Mouse (Mus musculus): ENCODE results near the gene Tmem43. TPM values are rescaled to one million over a fixed set of nuclear protein-coding genes. Genes with fewer than 3 reads are reported as not detected.
A peak's percentile ranks its signal among the peaks of the same experiment; 100 is the strongest.
"Not testable (repeated sequence)": the region's sequence is repeated elsewhere in the genome, so short reads cannot be mapped to it uniquely, and the experiment has no call there.

Tmem43 gene
- polyA plus RNA-seq, 1 experiment from 2014 or later = 52.0 TPM

DNA sequence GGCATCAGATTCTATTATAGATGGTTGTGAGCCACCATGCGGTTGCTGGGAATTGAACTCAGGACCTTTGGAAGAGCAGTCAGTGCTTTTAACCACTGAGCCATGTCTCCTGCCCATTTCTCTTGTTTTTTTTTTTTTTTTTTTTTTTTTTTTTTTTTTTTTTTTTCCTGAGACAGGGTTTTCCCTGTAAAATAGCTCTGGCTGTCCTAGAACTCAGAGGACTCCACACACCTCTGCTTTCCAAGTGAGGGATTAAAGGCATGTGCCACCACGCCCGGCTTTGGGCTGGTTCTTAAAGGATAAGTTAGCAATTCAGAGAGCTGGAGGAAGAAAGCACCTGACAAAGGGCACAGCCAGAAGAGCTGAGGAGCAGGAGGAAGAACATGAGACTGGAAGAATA lies 2.1 kb upstream of the Tmem43 start:
- not testable (repeated sequence) for H3K4me3 ChIP-seq

GRCm38 (mm10) chr6:91472319-91472718 lies 1.2 kb upstream of the Tmem43 start:
- H3K4me1 ChIP-seq = peaks cover 20% of the 10 kb centered on the region
- no peak for ATAC-seq (replicated peaks)
- H3K9ac ChIP-seq = peak overlapping the region; percentile 67
- H3K36me3 ChIP-seq (replicated peaks) = peaks cover 4% of the 10 kb centered on the region
- 29% methylated on average over 6 of the region's 6 CpGs for WGBS
- H3K27me3 ChIP-seq (replicated peaks) = no peaks in the 10 kb centered on the region
- H3K4me3 ChIP-seq = peak overlapping the region; percentile 68
- peak overlapping the region; percentile 77; the same call in 1 of the 2 replicates for H3K27ac ChIP-seq
- H3K4me2 ChIP-seq = peak overlapping the region; percentile 59
- no peaks in the 10 kb centered on the region for H3K9me3 ChIP-seq

More for the DNA sequence above, 2.1 kb upstream of the Tmem43 start:
- not testable (repeated sequence) for H3K9ac ChIP-seq; H3K4me2 ChIP-seq; H3K27me3 ChIP-seq (replicated peaks); ATAC-seq (replicated peaks); H3K9me3 ChIP-seq; H3K36me3 ChIP-seq (replicated peaks); H3K27ac ChIP-seq
- 91% methylated on average over 3 of the region's 3 CpGs for WGBS
- H3K4me1 ChIP-seq = peaks cover 20% of the 10 kb centered on the region

DNA sequence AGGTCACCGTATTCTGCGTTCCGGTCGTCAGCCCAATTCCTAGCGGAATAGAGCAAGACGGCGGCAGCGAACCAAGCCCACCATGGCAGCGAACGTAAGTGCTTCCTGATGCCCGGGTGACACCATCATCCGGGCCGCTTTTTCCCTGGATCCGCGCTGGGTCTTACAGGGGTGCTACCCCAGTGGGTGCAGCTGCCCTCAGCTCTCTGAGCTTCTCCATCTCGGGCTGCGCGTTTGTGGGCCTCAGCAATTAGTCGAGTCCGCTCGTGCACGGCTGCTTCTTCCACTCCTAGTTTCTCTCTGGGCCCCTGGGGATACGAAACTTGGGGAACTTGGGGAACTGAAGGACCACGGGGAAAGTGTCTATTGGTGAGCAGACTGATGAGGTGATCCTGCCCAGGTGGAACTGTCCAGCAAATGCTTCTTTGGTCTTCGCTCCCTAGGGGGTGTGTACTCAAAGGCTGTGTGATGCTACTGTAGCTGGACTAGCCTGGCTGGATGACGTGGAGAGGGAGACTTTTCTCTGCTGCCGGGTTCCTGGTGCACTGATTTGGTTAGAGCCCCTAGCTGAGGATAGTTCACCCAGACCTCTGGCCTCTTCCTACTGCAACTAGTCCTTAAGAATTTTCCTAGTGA lies 420 bp downstream of the Tmem43 start:
- H3K27me3 ChIP-seq (replicated peaks) = no peaks in the 10 kb centered on the region
- peak; percentile 59 for ATAC-seq (replicated peaks)
- H3K27ac ChIP-seq = peak overlapping the region; percentile 26; the same call in 1 of the 2 replicates
- H3K4me2 ChIP-seq = peak overlapping the region; percentile 88
- H3K4me3 ChIP-seq = peak overlapping the region; percentile 68
- WGBS = 1% methylated on average over 27 of the region's 27 CpGs
- no peaks in the 10 kb centered on the region for H3K9me3 ChIP-seq
- H3K36me3 ChIP-seq (replicated peaks) = peaks cover 16% of the 10 kb centered on the region
- peak overlapping the region; percentile 71 for H3K9ac ChIP-seq
- peaks cover 20% of the 10 kb centered on the region for H3K4me1 ChIP-seq

DNA sequence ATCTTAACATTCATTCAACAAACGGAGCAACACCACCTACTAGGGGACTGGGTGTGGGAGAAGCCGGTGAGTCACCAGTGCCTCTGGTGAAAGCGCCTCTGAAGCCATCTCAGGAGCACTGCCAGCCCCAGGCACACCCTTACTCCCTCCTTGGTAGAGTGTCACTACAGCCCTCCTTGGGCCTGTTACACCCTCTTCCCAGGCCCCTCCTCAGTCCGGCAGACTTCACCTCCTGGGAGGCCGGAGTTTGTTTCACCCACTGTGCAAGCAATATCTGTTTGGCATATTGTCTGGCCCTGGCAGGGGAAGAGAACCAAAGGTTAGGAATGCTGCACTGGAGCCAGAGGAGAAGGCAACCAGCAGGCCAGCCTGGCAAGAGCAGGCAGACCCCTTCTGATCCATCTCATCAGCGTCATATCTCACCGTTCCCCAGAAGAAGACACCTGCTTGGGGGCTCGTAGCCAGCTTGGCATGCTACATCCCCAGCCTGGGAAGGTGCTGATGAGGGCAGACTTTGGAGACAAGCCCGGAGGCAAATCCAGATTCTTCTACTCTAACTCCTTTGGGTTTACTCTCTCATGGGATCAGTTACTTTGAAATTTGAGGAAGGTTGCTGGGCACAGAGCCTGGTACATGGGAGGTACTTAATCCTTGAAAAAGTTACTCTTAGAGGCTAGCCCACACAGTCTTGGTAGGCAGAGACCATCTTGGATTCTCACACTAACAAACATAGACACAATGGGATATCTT lies 1.1 kb downstream of the Tmem43 start:
- Histone ChIP-seq H3K9ac (peak overlapping the region; percentile 71), H3K36me3 (replicated peaks) (peaks cover 23% of the 10 kb centered on the region), H3K9me3 (no peaks in the 10 kb centered on the region), H3K4me3 (peak overlapping the region; percentile 68), H3K27me3 (replicated peaks) (no peaks in the 10 kb centered on the region), H3K4me2 (peak overlapping the region; percentile 88), H3K27ac (no peak overlapping the region), H3K4me1 (peaks cover 20% of the 10 kb centered on the region)
- no peak for ATAC-seq (replicated peaks)
- WGBS = 59% methylated on average over 9 of the region's 9 CpGs

GRCm38 (mm10) chr6:91476541-91476940 lies 3.0 kb downstream of the Tmem43 start:
- Histone ChIP-seq H3K9ac (no peak overlapping the region), H3K9me3 (no peaks in the 10 kb centered on the region), H3K4me1 (peaks cover 20% of the 10 kb centered on the region), H3K4me2 (no peak overlapping the region), H3K4me3 (no peak overlapping the region), H3K27me3 (replicated peaks) (no peaks in the 10 kb centered on the region), H3K27ac (no peak overlapping the region), H3K36me3 (replicated peaks) (peaks cover 34% of the 10 kb centered on the region)
- 95% methylated on average over 2 of the region's 2 CpGs for WGBS
- no peak for ATAC-seq (replicated peaks)

GRCm38 (mm10) chr6:91483371-91483770 lies 9.9 kb downstream of the Tmem43 start:
- H3K27me3 ChIP-seq (replicated peaks) = no peaks in the 10 kb centered on the region
- H3K9me3 ChIP-seq = no peaks in the 10 kb centered on the region
- H3K4me2 ChIP-seq = no peak overlapping the region
- 98% methylated on average over 2 of the region's 2 CpGs for WGBS
- H3K4me3 ChIP-seq = no peak overlapping the region
- no peak overlapping the region for H3K9ac ChIP-seq
- no peak for ATAC-seq (replicated peaks)
- H3K4me1 ChIP-seq = no peaks in the 10 kb centered on the region
- peaks cover 84% of the 10 kb centered on the region for H3K36me3 ChIP-seq (replicated peaks)
- no peak overlapping the region for H3K27ac ChIP-seq

DNA sequence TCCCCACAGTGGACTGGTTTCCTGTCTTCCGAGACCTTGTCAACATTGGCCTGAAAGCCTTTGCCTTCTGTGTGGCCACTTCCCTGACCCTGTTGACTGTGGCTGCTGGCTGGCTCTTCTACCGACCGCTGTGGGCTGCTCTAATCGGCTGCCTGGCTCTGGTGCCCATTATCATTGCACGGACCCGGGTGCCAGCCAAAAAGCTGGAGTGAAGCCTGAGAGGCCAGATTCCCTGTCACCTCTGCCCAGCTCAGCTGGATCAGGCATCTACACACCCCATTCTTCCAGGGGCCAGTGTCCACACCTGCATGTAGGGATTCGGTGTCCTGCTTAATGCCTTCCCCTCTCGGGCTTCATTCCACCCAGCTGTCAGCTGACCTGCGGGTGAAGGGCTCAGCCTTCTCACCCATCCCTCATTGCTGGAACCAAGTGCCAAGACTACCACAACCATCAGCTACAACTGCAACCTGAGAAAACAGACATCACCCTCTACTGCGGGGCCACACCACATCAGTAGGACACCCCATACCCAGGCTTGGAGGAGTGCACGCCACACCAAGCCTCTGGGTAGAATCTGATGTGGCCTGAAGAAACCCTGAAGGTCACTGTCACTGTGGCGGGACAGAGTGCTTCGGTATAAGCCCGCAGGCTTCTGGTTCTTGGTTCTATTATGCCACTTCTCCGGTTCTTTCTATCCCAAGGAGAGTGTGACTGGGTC lies 13.4 kb downstream of the Tmem43 start:
- Histone ChIP-seq H3K36me3 (replicated peaks) (peaks cover 74% of the 10 kb centered on the region; the same call in 1 of the 2 replicates), H3K4me1 (no peaks in the 10 kb centered on the region), H3K4me2 (no peak overlapping the region), H3K27ac (no peak overlapping the region), H3K9ac (no peak overlapping the region), H3K27me3 (replicated peaks) (no peaks in the 10 kb centered on the region), H3K4me3 (no peak overlapping the region), H3K9me3 (no peaks in the 10 kb centered on the region)
- ATAC-seq (replicated peaks) = no peak
- 95% methylated on average over 15 of the region's 15 CpGs for WGBS

DNA sequence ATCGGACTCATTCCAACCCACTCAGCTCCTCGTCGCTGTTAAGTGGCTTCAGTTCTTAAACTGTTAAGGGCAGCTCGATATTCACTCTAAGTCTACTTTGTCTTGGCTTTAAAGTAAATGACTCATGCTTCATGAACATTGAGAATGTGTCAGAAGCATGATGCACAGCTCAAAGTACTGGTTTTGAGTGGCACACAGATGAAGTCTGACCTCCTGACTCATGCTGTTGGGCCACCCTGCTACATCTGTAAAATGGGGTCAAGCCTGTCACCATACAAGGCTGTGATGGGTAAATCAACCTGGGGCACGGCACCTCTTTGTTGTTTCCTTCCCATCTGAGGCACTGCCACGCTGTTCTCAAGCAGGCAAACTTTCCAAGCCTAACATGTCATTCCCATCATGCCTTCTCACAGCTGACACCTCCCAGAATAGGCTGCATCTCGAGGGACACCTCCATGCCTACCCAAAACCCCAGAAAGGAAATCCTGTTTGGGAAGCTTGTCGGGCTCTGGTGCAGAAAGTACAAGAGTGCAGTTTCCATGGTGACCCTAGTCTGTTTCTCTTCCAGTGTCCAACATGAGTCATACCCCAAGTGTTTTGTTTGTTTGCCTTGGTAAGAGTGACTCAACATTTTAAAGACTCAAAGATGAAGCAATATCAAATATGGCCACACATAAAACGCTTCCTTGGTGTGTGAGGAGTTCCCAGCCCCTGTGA lies 15.2 kb downstream of the Tmem43 start:
- WGBS = 84% methylated on average over 9 of the region's 9 CpGs
- H3K27me3 ChIP-seq (replicated peaks) = no peaks in the 10 kb centered on the region
- no peak overlapping the region for H3K9ac ChIP-seq
- peaks cover 62% of the 10 kb centered on the region; the same call in 1 of the 2 replicates for H3K36me3 ChIP-seq (replicated peaks)
- H3K9me3 ChIP-seq = no peaks in the 10 kb centered on the region
- H3K4me2 ChIP-seq = no peak overlapping the region
- no peak overlapping the region for H3K4me3 ChIP-seq
- no peak for ATAC-seq (replicated peaks)
- no peak overlapping the region for H3K27ac ChIP-seq
- no peaks in the 10 kb centered on the region for H3K4me1 ChIP-seq

- Histone ChIP-seq H3K27ac (no peak overlapping the region), H3K9me3 (no peaks in the 10 kb centered on the region), H3K27me3 (replicated peaks) (no peaks in the 10 kb centered on the region), H3K4me1 (no peaks in the 10 kb centered on the region), H3K4me2 (no peak overlapping the region), H3K9ac (no peak overlapping the region), H3K36me3 (replicated peaks) (peaks cover 55% of the 10 kb centered on the region; the same call in 1 of the 2 replicates), H3K4me3 (no peak overlapping the region)
- ATAC-seq (replicated peaks) = no peak
- WGBS = 83% methylated on average over 10 of the region's 10 CpGs
These were observed 16.4 kb downstream of the Tmem43 start for GRCm38 (mm10) chr6:91489872-91490271.

GRCm38 (mm10) chr6:91491004-91491403 lies 17.5 kb downstream of the Tmem43 start:
- no peak overlapping the region for H3K4me2 ChIP-seq
- peaks cover 50% of the 10 kb centered on the region; the same call in 1 of the 2 replicates for H3K36me3 ChIP-seq (replicated peaks)
- H3K27me3 ChIP-seq (replicated peaks) = no peaks in the 10 kb centered on the region
- 70% methylated on average over 6 of the region's 6 CpGs for WGBS
- no peak overlapping the region for H3K27ac ChIP-seq
- no peaks in the 10 kb centered on the region for H3K4me1 ChIP-seq
- no peaks in the 10 kb centered on the region for H3K9me3 ChIP-seq
- H3K4me3 ChIP-seq = no peak overlapping the region
- ATAC-seq (replicated peaks) = no peak
- no peak overlapping the region for H3K9ac ChIP-seq

DNA sequence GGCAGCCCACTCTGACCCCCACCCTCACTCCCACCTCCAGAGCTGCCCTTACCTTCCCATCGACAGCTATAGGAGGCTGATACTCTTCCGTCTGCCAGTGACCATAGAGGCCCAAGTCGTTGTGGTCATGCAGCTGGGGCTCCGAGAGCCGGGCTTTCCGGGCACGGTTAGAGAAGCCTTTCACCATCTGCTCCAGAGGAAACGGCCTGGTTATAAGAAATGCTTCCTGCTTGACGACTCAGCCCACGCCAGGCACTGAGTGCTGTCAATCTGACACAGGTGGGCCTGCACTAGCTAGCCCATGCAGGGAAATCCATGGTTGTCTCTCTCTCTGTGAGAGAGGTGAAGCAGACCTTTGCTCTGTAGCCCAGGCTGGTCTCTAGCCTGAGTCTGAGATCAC lies 19.6 kb downstream of the Tmem43 start:
- ATAC-seq (replicated peaks) = no peak
- peaks cover 44% of the 10 kb centered on the region; the same call in 1 of the 2 replicates for H3K36me3 ChIP-seq (replicated peaks)

GRCm38 (mm10) chr6:91494526-91494925 lies 21.0 kb downstream of the Tmem43 start:
- Histone ChIP-seq H3K36me3 (replicated peaks) (peaks cover 52% of the 10 kb centered on the region; the same call in 1 of the 2 replicates), H3K9me3 (no peaks in the 10 kb centered on the region)
- WGBS = 87% methylated on average over 8 of the region's 8 CpGs

More for the DNA sequence above, 19.6 kb downstream of the Tmem43 start:
- H3K27me3 ChIP-seq (replicated peaks) = no peaks in the 10 kb centered on the region
- H3K9ac ChIP-seq = no peak overlapping the region
- no peak overlapping the region for H3K27ac ChIP-seq
- H3K4me1 ChIP-seq = no peaks in the 10 kb centered on the region
- H3K9me3 ChIP-seq = no peaks in the 10 kb centered on the region
- no peak overlapping the region for H3K4me2 ChIP-seq
- 86% methylated on average over 10 of the region's 10 CpGs for WGBS
- no peak overlapping the region for H3K4me3 ChIP-seq

More at GRCm38 (mm10) chr6:91494526-91494925, 21.0 kb downstream of the Tmem43 start:
- no peaks in the 10 kb centered on the region for H3K4me1 ChIP-seq
- H3K4me3 ChIP-seq = no peak overlapping the region
- H3K27me3 ChIP-seq (replicated peaks) = no peaks in the 10 kb centered on the region
- no peak for ATAC-seq (replicated peaks)
- no peak overlapping the region for H3K9ac ChIP-seq
- no peak overlapping the region for H3K4me2 ChIP-seq
- H3K27ac ChIP-seq = no peak overlapping the region
